Mouse (Mus musculus) liver, embryonic 12.5 days (tissue): ENCODE measurements around the gene Slc22a12. TPM values are rescaled to one million over a fixed set of nuclear protein-coding genes. Genes with fewer than 3 reads are reported as not detected.
A peak's percentile ranks its signal among the peaks of the same experiment; 100 is the strongest.

Experiments used
- ATAC-seq: fragments of 200-750 bp; cut with Nextera tagmentation; 2 replicates; pipeline ENCODE4 v1.8.0; 2017; ENCODE audit warnings: moderate number of reproducible peaks, mild to moderate bottlenecking, moderate library complexity
- H3K27ac ChIP-seq: fragments of 300-500 bp; sonication (generic); 2 replicates; pipeline ENCODE4 v1.5.1; 2016; ENCODE audit warnings: mild to moderate bottlenecking
- H3K27me3 ChIP-seq: fragments of 300-500 bp; sonication (generic); replicated peaks from 2 replicates; pipeline ENCODE4 v1.6.1; 2016; ENCODE audit warnings: mild to moderate bottlenecking, moderate library complexity
- H3K36me3 ChIP-seq: fragments of 300-500 bp; sonication (generic); 2 replicates; pipeline ENCODE4 v1.6.1; 2016; ENCODE audit warnings: mild to moderate bottlenecking, moderate library complexity
- H3K4me1 ChIP-seq: fragments of 300-500 bp; sonication (generic); 2 replicates; pipeline ENCODE4 v1.6.1; 2016
- H3K4me2 ChIP-seq: fragments of 300-500 bp; sonication (generic); 2 replicates; pipeline ENCODE4 v1.6.1; 2016; ENCODE audit warnings: mild to moderate bottlenecking, moderate library complexity
- H3K4me3 ChIP-seq: fragments of 300-500 bp; sonication (generic); 2 replicates; pipeline ENCODE4 v1.5.1; 2016; ENCODE audit warnings: mild to moderate bottlenecking, moderate library complexity
- H3K9ac ChIP-seq: fragments of 300-500 bp; sonication (generic); 2 replicates; pipeline ENCODE4 v1.6.1; 2016; ENCODE audit warnings: mild to moderate bottlenecking, moderate library complexity
- H3K9me3 ChIP-seq: fragments of 300-500 bp; sonication (generic); replicated peaks from 2 replicates; pipeline ENCODE4 v1.6.1; 2016; ENCODE audit warnings: mild to moderate bottlenecking, moderate library complexity
- WGBS: fragments of 180-500 bp; shearing (Covaris S2); methylation state at CpG from one replicate; pipeline ENCODE4 v1.1.7; 2016; ENCODE audit not compliant: insufficient replicate concordance; 5-methylcytosine and 5-hydroxymethylcytosine counted together
- polyA plus RNA-seq: library from polyadenylated mRNA; unstranded; fragments of >200 nt; fragmentation: Nextera tagmentation; extraction: Ambion mirVana; gene quantifications from 2 replicates; pipeline ENCODE4 v1.2.1, GENCODE M21; 2016

Gene Slc22a12
- polyA plus RNA-seq, 1 experiment from 2014 or later: not detected

GRCm38 (mm10) chr19:6529265-6529985 lies 13.4 kb downstream of the Slc22a12 start:
- peak; percentile 40; the same call in 1 of the 2 replicates for ATAC-seq
- Histone ChIP-seq H3K27ac (no peak overlapping the region), H3K4me2 (no peak overlapping the region), H3K4me3 (no peak overlapping the region), H3K36me3 (no peaks in the 10 kb centered on the region), H3K9me3 (no peaks in the 10 kb centered on the region), H3K27me3 (peaks cover 63% of the 10 kb centered on the region), H3K9ac (no peak overlapping the region), H3K4me1 (peaks cover 12% of the 10 kb centered on the region; the same call in 1 of the 2 replicates)
- 48% methylated on average over 14 of the region's 14 CpGs for WGBS

- no peak overlapping the region for H3K4me2 ChIP-seq
- H3K27me3 ChIP-seq: peaks cover 51% of the 10 kb centered on the region
- H3K4me3 ChIP-seq: no peak overlapping the region
- 65% methylated on average over 17 of the region's 17 CpGs for WGBS
- H3K36me3 ChIP-seq: no peaks in the 10 kb centered on the region
- no peak for ATAC-seq
- H3K9me3 ChIP-seq: no peaks in the 10 kb centered on the region
- peaks cover 12% of the 10 kb centered on the region; the same call in 1 of the 2 replicates for H3K4me1 ChIP-seq
- no peak overlapping the region for H3K9ac ChIP-seq
- no peak overlapping the region for H3K27ac ChIP-seq
Measured at GRCm38 (mm10) chr19:6527839-6528531, 14.8 kb downstream of the Slc22a12 start.

DNA sequence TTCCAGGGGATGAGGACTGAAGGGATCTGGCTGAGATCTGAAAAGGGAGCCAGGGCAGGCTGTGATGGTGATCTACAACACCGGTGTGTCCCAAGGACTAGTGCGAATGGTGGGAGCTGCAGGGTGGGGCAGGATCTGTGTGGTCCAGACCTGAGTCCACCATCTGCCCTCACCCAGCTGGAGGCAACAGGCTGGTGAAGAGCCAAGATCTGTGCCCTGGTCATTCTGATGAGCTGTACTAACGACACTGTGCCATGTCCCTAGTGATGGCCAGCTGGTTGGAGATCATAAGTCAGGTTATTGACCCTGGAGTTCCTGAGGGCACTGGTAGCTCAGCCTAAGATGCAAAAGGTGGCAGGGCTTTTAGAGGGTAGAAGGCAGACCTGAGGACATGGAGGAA lies 15.4 kb downstream of the Slc22a12 start:
- H3K27me3 ChIP-seq: peaks cover 46% of the 10 kb centered on the region
- no peak overlapping the region for H3K27ac ChIP-seq
- no peak overlapping the region for H3K9ac ChIP-seq
- H3K4me2 ChIP-seq: no peak overlapping the region
- no peaks in the 10 kb centered on the region for H3K36me3 ChIP-seq
- no peak overlapping the region for H3K4me3 ChIP-seq
- H3K9me3 ChIP-seq: no peaks in the 10 kb centered on the region
- ATAC-seq: no peak
- H3K4me1 ChIP-seq: peaks cover 12% of the 10 kb centered on the region; the same call in 1 of the 2 replicates
- 59% methylated on average over 3 of the region's 3 CpGs for WGBS

- Histone ChIP-seq H3K4me3 (no peak overlapping the region), H3K36me3 (no peaks in the 10 kb centered on the region), H3K4me2 (no peak overlapping the region), H3K9me3 (no peaks in the 10 kb centered on the region), H3K9ac (no peak overlapping the region), H3K27me3 (peaks cover 31% of the 10 kb centered on the region), H3K4me1 (peaks cover 1% of the 10 kb centered on the region; the same call in 1 of the 2 replicates), H3K27ac (no peak overlapping the region)
- 71% methylated on average over 9 of the region's 9 CpGs for WGBS
- ATAC-seq: no peak
Measured at GRCm38 (mm10) chr19:6526010-6526409, 16.8 kb downstream of the Slc22a12 start.

GRCm38 (mm10) chr19:6525023-6525422 lies 17.8 kb downstream of the Slc22a12 start:
- no peak overlapping the region for H3K4me2 ChIP-seq
- 49% methylated on average over 4 of the region's 4 CpGs for WGBS
- no peaks in the 10 kb centered on the region for H3K9me3 ChIP-seq
- no peak for ATAC-seq
- peaks cover 22% of the 10 kb centered on the region for H3K27me3 ChIP-seq
- H3K4me3 ChIP-seq: no peak overlapping the region
- no peak overlapping the region for H3K27ac ChIP-seq
- no peak overlapping the region for H3K9ac ChIP-seq
- H3K36me3 ChIP-seq: no peaks in the 10 kb centered on the region
- no peaks in the 10 kb centered on the region for H3K4me1 ChIP-seq

GRCm38 (mm10) chr19:6522289-6522688 lies 20.5 kb downstream of the Slc22a12 start:
- 76% methylated on average over 14 of the region's 14 CpGs for WGBS

GRCm38 (mm10) chr19:6521630-6522029 lies 21.2 kb downstream of the Slc22a12 start:
- WGBS: 79% methylated on average over 3 of the region's 3 CpGs
- Histone ChIP-seq H3K27me3 (peaks cover 5% of the 10 kb centered on the region), H3K4me2 (no peak overlapping the region), H3K4me3 (no peak overlapping the region), H3K4me1 (no peaks in the 10 kb centered on the region), H3K9ac (no peak overlapping the region), H3K9me3 (no peaks in the 10 kb centered on the region), H3K36me3 (no peaks in the 10 kb centered on the region), H3K27ac (no peak overlapping the region)
- no peak for ATAC-seq

More at GRCm38 (mm10) chr19:6522289-6522688, 20.5 kb downstream of the Slc22a12 start:
- no peak overlapping the region for H3K4me2 ChIP-seq
- peaks cover 5% of the 10 kb centered on the region for H3K27me3 ChIP-seq
- H3K4me3 ChIP-seq: no peak overlapping the region
- H3K36me3 ChIP-seq: no peaks in the 10 kb centered on the region
- no peak overlapping the region for H3K9ac ChIP-seq
- H3K4me1 ChIP-seq: no peaks in the 10 kb centered on the region
- ATAC-seq: no peak
- no peaks in the 10 kb centered on the region for H3K9me3 ChIP-seq
- no peak overlapping the region for H3K27ac ChIP-seq

GRCm38 (mm10) chr19:6519483-6519882 lies 23.3 kb downstream of the Slc22a12 start:
- Histone ChIP-seq H3K4me2 (no peak overlapping the region), H3K4me3 (no peak overlapping the region), H3K27ac (no peak overlapping the region), H3K27me3 (peaks cover 8% of the 10 kb centered on the region), H3K9me3 (no peaks in the 10 kb centered on the region), H3K9ac (no peak overlapping the region), H3K36me3 (no peaks in the 10 kb centered on the region), H3K4me1 (peaks cover 4% of the 10 kb centered on the region; the same call in 1 of the 2 replicates)
- ATAC-seq: no peak
- WGBS: 34% methylated on average over 2 of the region's 2 CpGs

DNA sequence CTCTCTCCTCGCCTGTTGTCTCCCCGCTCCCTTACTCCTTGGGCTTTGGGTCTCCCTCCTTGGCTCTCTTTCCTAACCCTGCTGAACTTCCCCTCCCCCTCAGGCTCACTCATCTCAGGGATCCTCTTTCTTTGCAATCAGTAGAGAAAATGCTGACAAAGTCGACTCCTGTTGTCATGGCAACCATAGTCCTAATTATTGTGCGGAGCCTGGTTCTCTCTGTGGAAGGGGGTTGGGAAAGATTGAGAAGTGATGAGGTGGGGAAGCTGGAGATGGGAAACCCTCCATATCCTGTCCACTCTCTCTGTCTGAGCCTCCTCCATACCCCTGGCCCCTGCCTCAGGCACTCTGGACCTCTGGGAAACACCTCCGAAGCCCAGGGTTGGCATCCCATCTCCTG lies 24.2 kb downstream of the Slc22a12 start:
- no peak overlapping the region for H3K4me2 ChIP-seq
- no peaks in the 10 kb centered on the region for H3K36me3 ChIP-seq
- ATAC-seq: no peak
- H3K9me3 ChIP-seq: no peaks in the 10 kb centered on the region
- peaks cover 13% of the 10 kb centered on the region; the same call in 1 of the 2 replicates for H3K4me1 ChIP-seq
- 56% methylated on average over 5 of the region's 5 CpGs for WGBS
- no peak overlapping the region for H3K9ac ChIP-seq
- H3K27me3 ChIP-seq: peaks cover 16% of the 10 kb centered on the region
- H3K27ac ChIP-seq: no peak overlapping the region
- no peak overlapping the region for H3K4me3 ChIP-seq

DNA sequence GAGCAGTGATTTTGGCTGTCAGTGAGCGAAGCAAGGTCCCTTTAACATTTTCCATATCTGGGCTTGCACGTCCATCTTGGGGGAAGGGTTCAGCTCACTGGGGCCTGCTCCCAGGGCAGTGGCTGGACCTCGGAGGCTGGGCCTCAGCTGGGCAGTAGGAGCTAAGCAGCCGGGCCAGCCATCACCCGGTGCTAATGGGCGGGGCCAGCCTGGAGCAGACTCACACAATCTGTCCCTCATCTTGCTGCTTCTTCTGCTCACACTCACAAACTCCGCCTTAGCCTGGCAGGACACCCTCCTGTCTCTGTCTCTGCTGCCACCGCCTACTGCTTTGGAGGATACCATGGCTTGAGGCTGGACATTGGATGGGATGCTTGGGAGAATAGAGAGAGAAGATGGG lies 26.7 kb downstream of the Slc22a12 start:
- peaks cover 14% of the 10 kb centered on the region; the same call in 1 of the 2 replicates for H3K4me1 ChIP-seq
- 60% methylated on average over 8 of the region's 8 CpGs for WGBS
- no peak overlapping the region for H3K9ac ChIP-seq
- ATAC-seq: no peak
- no peak overlapping the region for H3K27ac ChIP-seq
- peaks cover 39% of the 10 kb centered on the region for H3K27me3 ChIP-seq
- H3K4me2 ChIP-seq: no peak overlapping the region
- no peaks in the 10 kb centered on the region for H3K9me3 ChIP-seq
- H3K4me3 ChIP-seq: no peak overlapping the region
- H3K36me3 ChIP-seq: no peaks in the 10 kb centered on the region

- Histone ChIP-seq H3K9me3 (no peaks in the 10 kb centered on the region), H3K4me3 (no peak overlapping the region), H3K27ac (no peak overlapping the region), H3K9ac (no peak overlapping the region), H3K4me1 (peaks cover 14% of the 10 kb centered on the region; the same call in 1 of the 2 replicates), H3K36me3 (no peaks in the 10 kb centered on the region), H3K27me3 (peaks cover 46% of the 10 kb centered on the region), H3K4me2 (no peak overlapping the region)
- ATAC-seq: no peak
- WGBS: 38% methylated on average over 5 of the region's 5 CpGs
Measured at GRCm38 (mm10) chr19:6515448-6515847, 27.4 kb downstream of the Slc22a12 start.

DNA sequence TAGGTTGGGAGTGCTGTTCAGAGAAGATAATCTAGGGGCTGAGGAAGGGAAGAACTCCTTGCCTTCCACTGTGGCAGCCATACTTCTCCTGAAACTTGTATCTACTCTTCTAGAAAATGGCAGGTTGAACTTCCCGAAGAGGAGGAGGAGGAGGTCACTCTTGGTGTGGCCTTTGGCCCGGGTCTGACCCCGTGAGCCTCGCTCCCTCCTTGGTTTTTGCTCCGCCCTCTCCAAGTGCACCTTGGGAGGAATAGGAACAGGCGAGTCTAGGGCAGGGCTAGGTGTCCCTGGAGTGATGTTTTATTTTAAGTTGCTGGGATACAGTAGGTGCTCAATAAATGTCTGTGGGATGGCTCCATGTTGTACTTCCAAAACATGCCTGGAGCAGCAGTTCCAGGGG lies 27.9 kb downstream of the Slc22a12 start:
- 60% methylated on average over 6 of the region's 6 CpGs for WGBS
- peaks cover 14% of the 10 kb centered on the region; the same call in 1 of the 2 replicates for H3K4me1 ChIP-seq
- H3K27ac ChIP-seq: no peak overlapping the region
- no peaks in the 10 kb centered on the region for H3K9me3 ChIP-seq
- no peak overlapping the region for H3K9ac ChIP-seq
- H3K4me2 ChIP-seq: no peak overlapping the region
- H3K4me3 ChIP-seq: no peak overlapping the region
- ATAC-seq: no peak
- H3K36me3 ChIP-seq: no peaks in the 10 kb centered on the region
- peaks cover 51% of the 10 kb centered on the region for H3K27me3 ChIP-seq
